Mouse (Mus musculus) T-cell, adult 2 months (primary cell): ENCODE results near the gene 2410131K14Rik.

Source experiments
- DNase-seq: peaks from one replicate; pipeline ENCODE4 v3.0.0; 2022; ENCODE audit warnings: low spot score

Gene 2410131K14Rik

GRCm38 (mm10) chr5:118261181-118261580 lies 16.2 kb downstream of the 2410131K14Rik start:
- DNase-seq, result no peak

GRCm38 (mm10) chr5:118262418-118262817 lies 17.4 kb downstream of the 2410131K14Rik start:
- DNase-seq, result no peak

- DNase-seq, result no peak
Observed at GRCm38 (mm10) chr5:118264279-118264678, 19.3 kb downstream of the 2410131K14Rik start.

- DNase-seq, result no peak
Observed at GRCm38 (mm10) chr5:118265366-118265765, 20.3 kb downstream of the 2410131K14Rik start.

- DNase-seq, result no peak
Observed at GRCm38 (mm10) chr5:118266309-118266708, 21.3 kb downstream of the 2410131K14Rik start.

- peak; percentile 70 for DNase-seq
Observed at GRCm38 (mm10) chr5:118268987-118269386, 24.0 kb downstream of the 2410131K14Rik start.

- peak; percentile 33 for DNase-seq
Observed at GRCm38 (mm10) chr5:118271449-118272110, 26.6 kb downstream of the 2410131K14Rik start.

GRCm38 (mm10) chr5:118273446-118273845 lies 28.4 kb downstream of the 2410131K14Rik start:
- DNase-seq, result no peak

- no peak for DNase-seq
Observed at GRCm38 (mm10) chr5:118274546-118274945, 29.5 kb downstream of the 2410131K14Rik start.

GRCm38 (mm10) chr5:118276281-118276680 lies 31.3 kb downstream of the 2410131K14Rik start:
- no peak for DNase-seq

- no peak for DNase-seq
Observed at GRCm38 (mm10) chr5:118276711-118277110, 31.7 kb downstream of the 2410131K14Rik start.

GRCm38 (mm10) chr5:118277741-118278495 lies 32.9 kb downstream of the 2410131K14Rik start:
- no peak for DNase-seq

GRCm38 (mm10) chr5:118291453-118291852 lies 46.4 kb downstream of the 2410131K14Rik start:
- DNase-seq, result no peak

GRCm38 (mm10) chr5:118292476-118292875 lies 47.4 kb downstream of the 2410131K14Rik start:
- DNase-seq, result no peak

GRCm38 (mm10) chr5:118294086-118294864 lies 49.2 kb downstream of the 2410131K14Rik start:
- no peak for DNase-seq

- DNase-seq, result no peak
Observed at GRCm38 (mm10) chr5:118294865-118295258, 49.8 kb downstream of the 2410131K14Rik start.

- no peak for DNase-seq
Observed at GRCm38 (mm10) chr5:118297338-118297746, 52.3 kb downstream of the 2410131K14Rik start.

- no peak for DNase-seq
Observed at GRCm38 (mm10) chr5:118299720-118300400, 54.8 kb downstream of the 2410131K14Rik start.

GRCm38 (mm10) chr5:118302466-118303155 lies 57.6 kb downstream of the 2410131K14Rik start:
- DNase-seq, result no peak

GRCm38 (mm10) chr5:118304970-118305618 lies 60.1 kb downstream of the 2410131K14Rik start:
- DNase-seq, result no peak

GRCm38 (mm10) chr5:118310389-118310788 lies 65.4 kb downstream of the 2410131K14Rik start:
- no peak for DNase-seq
